Mouse (Mus musculus): ENCODE measurements around the gene Nelfe. TPM values are rescaled to one million over a fixed set of nuclear protein-coding genes. Genes with fewer than 3 reads are reported as not detected.

Gene Nelfe
- 10 to 100 TPM; 37.9 to 46.0 TPM for polyA plus RNA-seq (2017; shearing (Covaris generic))

DNA sequence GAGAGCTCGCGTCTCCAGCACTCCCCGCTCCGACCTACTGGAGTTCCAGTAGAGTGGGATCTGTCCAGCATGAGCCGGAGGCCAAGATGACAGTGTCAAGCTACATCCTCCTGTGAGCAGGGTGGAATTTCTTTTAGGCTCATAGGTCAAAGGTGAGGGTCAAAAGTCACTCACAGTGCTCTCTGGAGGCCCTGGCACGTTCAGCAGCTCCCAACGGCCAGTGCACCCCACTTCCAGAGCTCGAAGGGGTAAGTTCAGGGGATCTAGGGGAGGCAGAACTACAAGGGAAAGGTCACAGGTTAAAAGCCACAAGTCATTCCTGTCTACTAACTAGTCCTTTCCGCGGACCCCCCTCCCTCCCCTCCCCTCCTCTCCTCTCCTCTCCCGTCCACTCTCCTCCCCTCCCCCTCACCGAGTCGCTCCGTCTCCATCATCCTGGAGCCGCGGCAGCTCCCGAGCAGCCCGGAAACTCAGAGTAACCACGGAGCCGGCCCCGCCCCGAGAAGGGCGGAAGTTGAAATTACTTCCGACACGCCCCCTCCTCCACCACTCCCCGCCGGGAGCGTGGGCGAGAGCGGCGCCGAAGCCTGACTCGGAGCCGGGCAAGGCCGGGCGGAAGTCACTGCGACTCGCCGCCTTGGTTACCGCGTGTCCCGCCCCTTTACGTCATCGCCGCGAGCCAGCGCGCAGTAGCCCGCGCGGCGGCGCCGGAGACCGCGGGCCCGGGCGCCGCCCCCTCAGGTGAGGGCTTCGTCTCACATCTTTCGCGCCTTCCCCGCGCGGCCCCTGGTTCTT, at the start of gene Nelfe, which contains the start of gene Skiv2l:
Nelfe (plus strand) TSS at position 670 of the 795 bp plus-strand sequence.
Skiv2l (minus strand) TSS at position 489 of the 795 bp plus-strand sequence.

DNA sequence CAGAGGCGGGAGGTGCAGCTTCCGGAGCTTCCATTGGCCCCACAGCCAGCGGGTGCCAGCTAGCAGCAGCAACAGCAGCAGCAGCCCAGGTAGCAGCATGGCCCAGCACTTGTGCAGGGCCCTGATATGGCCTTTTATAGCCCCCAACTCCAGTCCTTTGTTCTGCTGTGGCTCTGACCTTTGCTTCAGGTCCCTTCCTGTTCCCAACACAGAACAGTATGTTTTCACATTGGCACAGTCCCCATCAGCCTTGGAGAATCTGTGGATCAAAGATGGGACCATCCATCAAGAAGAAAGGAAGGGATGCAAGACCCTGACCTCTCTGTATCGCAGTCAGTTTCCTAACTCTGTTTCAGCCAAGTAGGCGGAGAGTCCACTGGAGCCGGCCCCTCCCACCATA, 45.9 kb upstream of the Nelfe start, which contains the start of gene Cyp21a1:
Cyp21a1 (minus strand) TSS at position 261 of the 400 bp plus-strand sequence.

DNA sequence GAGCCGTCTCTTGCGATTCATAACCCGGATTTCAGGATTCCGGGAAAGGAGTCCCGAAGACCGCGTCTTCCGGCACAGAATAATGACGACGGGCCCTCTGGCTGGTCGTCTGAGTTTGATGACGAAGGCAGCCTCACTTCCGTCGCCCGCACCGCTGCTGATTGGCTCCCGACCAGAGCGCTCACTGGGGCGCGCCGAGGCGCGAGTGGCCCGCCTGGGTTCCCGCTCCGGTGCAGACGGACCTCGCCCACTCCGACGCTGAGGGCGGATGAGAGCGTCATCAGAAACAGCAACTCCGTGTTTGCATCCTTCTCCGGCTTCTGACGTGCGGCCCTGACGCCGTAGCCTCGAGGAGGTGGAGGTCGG, 13.4 kb upstream of the Nelfe start, which contains the start of the genes Stk19 and Dxo:
Stk19 (minus strand) TSS at position 90 of the 366 bp plus-strand sequence.
Dxo (plus strand) TSS at position 164 of the 366 bp plus-strand sequence.

DNA sequence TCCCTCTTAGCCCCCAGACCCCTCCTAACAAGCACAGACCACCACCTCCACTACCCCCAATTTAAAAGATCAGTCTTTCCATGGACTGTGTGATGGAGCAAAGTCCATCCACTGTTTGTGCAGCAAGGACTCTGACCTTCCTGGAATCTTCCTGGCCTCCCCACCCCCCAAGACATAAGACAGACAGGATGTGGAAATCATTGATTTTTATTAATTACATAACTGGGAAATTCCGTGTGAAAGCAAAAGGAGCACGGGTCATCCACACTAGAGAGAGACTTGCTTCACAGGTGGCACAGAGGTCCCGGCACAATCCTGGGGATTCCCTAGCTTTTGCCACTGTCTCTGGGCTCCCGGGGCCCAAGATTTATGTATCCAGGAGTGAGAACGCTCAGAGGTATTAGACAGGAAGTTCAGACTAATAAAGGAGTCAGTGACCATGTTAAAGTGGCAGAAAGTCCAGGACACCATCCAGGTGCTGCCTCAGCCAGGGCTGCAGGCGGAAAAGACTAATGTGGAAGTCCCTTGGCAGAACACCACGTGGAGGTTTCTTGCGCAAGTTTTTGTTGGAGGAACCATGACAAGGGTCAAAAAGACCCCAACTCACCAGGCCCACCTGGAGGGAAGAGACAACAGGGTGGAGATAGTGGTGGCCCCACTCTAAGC, 12.4 kb downstream of the Nelfe start, which contains the start of gene Cfb:
Cfb (minus strand) TSS at position 103 of the 666 bp plus-strand sequence.

DNA sequence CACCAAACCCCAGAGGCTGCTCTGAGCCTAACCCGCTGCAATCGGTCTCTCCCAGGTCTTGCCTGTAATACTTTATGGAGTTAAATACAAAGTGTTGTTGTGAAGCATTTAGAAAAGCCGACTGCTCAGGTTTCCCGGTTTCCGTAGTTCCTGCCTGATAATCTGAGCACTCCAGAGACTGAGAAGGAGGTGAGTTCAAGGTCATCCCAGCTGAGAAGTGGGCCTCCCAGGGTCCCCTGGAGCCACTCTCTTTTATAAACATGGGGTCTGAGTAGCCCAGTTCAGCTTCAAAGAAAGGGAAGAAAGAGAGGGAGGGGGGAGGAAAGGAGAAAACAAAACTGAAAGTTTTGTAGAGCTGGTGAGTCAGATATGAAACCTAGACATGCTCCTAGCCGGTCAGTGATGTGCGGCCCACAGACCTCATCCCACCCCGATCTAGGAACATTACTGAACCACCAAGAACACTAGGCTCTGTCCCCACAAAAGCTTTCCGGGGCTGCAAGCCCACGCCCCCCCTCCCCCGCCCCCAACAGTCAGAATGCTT, 29.2 kb downstream of the Nelfe start, which contains the start of gene Zbtb12:
Zbtb12 (plus strand) TSS at position 148 of the 544 bp plus-strand sequence.

DNA sequence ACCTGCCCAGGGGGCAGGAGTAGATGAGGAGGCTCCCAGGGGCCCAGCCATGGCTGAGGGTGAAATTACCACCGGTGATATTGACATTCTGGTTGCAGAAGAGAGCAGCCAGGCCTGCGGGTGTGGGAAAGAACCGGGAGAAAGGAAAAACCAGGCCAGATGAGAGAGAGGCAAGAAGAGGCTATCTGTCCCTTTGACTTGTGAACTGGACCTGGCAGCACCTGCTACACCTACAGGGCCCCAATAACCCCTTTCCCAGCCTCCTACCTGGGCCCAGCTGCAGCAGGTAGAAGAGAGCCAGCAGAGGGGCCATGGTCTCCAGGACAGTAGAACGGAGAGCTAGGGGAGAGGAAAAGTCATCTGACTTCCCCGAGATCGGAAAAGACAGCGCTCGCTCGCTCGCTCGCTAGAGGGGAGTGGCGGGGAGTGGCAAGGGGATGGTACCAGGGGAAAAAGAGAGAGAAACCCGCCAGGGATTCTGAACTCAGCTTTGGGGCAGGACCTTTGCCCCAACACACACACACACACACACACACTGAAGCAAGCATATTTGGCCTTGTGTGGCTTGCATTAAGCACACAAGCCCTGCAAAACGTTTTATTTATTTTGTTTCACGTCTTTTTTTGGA, 31.6 kb downstream of the Nelfe start, which contains the start of gene Gm20547:
Gm20547 (minus strand) TSS at position 360 of the 628 bp plus-strand sequence.

DNA sequence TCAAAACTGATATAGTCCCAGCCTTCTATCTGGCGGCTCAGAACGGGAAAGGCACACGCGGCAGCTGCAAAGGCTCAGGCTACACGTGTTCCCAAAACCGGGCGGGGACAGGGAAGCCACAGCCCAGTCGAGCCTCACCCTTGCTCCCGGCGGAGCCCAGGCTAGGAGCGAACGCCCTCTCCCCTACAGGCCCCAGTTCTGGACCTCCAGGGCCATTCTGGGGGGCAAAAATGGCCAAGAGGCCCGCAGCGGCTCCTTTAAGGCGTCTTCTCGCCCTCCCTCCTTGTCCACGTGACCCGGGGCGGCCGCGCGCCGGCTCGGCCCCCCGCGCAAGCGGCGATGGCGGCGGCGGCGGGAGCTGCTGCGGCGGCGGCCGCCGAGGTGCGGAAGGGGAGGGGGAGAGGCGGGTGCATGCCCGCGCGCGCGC, 48.0 kb downstream of the Nelfe start, which contains the start of the genes C2 and Ehmt2:
C2 (minus strand) TSS at position 106 of the 427 bp plus-strand sequence.
Ehmt2 (plus strand) TSS at position 310 of the 427 bp plus-strand sequence.

Other genes with a start within 250 kb of the Nelfe start
- gene Rnf5, start 246.7 kb upstream of the Nelfe start, polyA plus RNA-seq (2017; shearing (Covaris generic)), result 10 to 100 TPM; 80.3 to 84.2 TPM
- 10 to 100 TPM; 17.4 to 28.1 TPM for gene Agpat1, start 246.1 kb upstream of the Nelfe start, polyA plus RNA-seq (2017; shearing (Covaris generic))
- gene Egfl8, start 234.4 kb upstream of the Nelfe start, polyA plus RNA-seq (2017; shearing (Covaris generic)), result 1 to 10 TPM in 1 of 2 experiments, under 1 TPM in 1; 0.29 to 2.0 TPM
- gene Ppt2, start 221.9 kb upstream of the Nelfe start, polyA plus RNA-seq (2017; shearing (Covaris generic)), result 10 to 100 TPM; 16.0 to 19.4 TPM
- gene Prrt1, start 220.9 kb upstream of the Nelfe start, polyA plus RNA-seq (2017; shearing (Covaris generic)), result 1 to 10 TPM; 1.4 to 1.6 TPM
- 1 to 10 TPM; 3.3 to 6.0 TPM for gene Fkbpl, start 205.6 kb upstream of the Nelfe start, polyA plus RNA-seq (2017; shearing (Covaris generic))
- gene Atf6b, start 203.2 kb upstream of the Nelfe start, polyA plus RNA-seq (2017; shearing (Covaris generic)), result 10 to 100 TPM; 46.6 to 60.7 TPM
- under 1 TPM in 1 of 2 experiments, not detected in 1; 0.07 TPM for gene Tnxb, start 179.9 kb upstream of the Nelfe start, polyA plus RNA-seq (2017; shearing (Covaris generic))
- gene C4b, start 106.5 kb upstream of the Nelfe start, polyA plus RNA-seq (2017; shearing (Covaris generic)), result 1 to 10 TPM in 1 of 2 experiments, not detected in 1; 3.0 TPM
- gene Cyp21a1, start 45.8 kb upstream of the Nelfe start, polyA plus RNA-seq (2017; shearing (Covaris generic)), result not detected
- 10 to 100 TPM; 37.4 to 47.4 TPM for gene Stk19, start 13.4 kb upstream of the Nelfe start, polyA plus RNA-seq (2017; shearing (Covaris generic))
- gene Dxo, start 13.4 kb upstream of the Nelfe start, polyA plus RNA-seq (2017; shearing (Covaris generic)), result 10 to 100 TPM; 47.0 to 49.6 TPM
- gene Skiv2l, start 181 bp upstream of the Nelfe start, polyA plus RNA-seq (2017; shearing (Covaris generic)), result 100 to 1,000 TPM in 1 of 2 experiments, 10 to 100 TPM in 1; 81.8 to 107 TPM
- gene Cfb, start 12.1 kb downstream of the Nelfe start, polyA plus RNA-seq (2017; shearing (Covaris generic)), result 1 to 10 TPM; 1.8 to 8.9 TPM
- gene Zbtb12, start 29.1 kb downstream of the Nelfe start, polyA plus RNA-seq (2017; shearing (Covaris generic)), result under 1 TPM; 0.16 to 0.74 TPM
- gene Gm20547, start 31.7 kb downstream of the Nelfe start, polyA plus RNA-seq (2017; shearing (Covaris generic)), result not detected
- 1 to 10 TPM; 1.6 to 4.0 TPM for gene C2, start 47.9 kb downstream of the Nelfe start, polyA plus RNA-seq (2017; shearing (Covaris generic))
- gene Ehmt2, start 48.1 kb downstream of the Nelfe start, polyA plus RNA-seq (2017; shearing (Covaris generic)), result 10 to 100 TPM; 60.3 to 72.7 TPM
- not detected for gene Slc44a4, start 64.1 kb downstream of the Nelfe start, polyA plus RNA-seq (2017; shearing (Covaris generic))
- 10 to 100 TPM; 55.1 to 60.0 TPM for gene Neu1, start 80.9 kb downstream of the Nelfe start, polyA plus RNA-seq (2017; shearing (Covaris generic))
- gene Hspa1b, start 108.8 kb downstream of the Nelfe start, polyA plus RNA-seq (2017; shearing (Covaris generic)), result 10 to 100 TPM in 1 of 2 experiments, under 1 TPM in 1; 0.70 to 78.1 TPM
- gene Gm20481, start 119.5 kb downstream of the Nelfe start, polyA plus RNA-seq (2017; shearing (Covaris generic)), result 1 to 10 TPM in 1 of 2 experiments, not detected in 1; 2.5 TPM
- gene Hspa1a, start 121.8 kb downstream of the Nelfe start, polyA plus RNA-seq (2017; shearing (Covaris generic)), result 10 to 100 TPM in 1 of 2 experiments, not detected in 1; 18.3 TPM
- gene Hspa1l, start 122.3 kb downstream of the Nelfe start, polyA plus RNA-seq (2017; shearing (Covaris generic)), result under 1 TPM; 0.27 to 0.50 TPM
- gene Lsm2, start 131.5 kb downstream of the Nelfe start, polyA plus RNA-seq (2017; shearing (Covaris generic)), result 10 to 100 TPM; 79.0 to 93.1 TPM
- gene Vars, start 150.6 kb downstream of the Nelfe start, polyA plus RNA-seq (2017; shearing (Covaris generic)), result 100 to 1,000 TPM; 126 to 153 TPM
- under 1 TPM in 1 of 2 experiments, not detected in 1; 0.52 TPM for gene Vwa7, start 166.2 kb downstream of the Nelfe start, polyA plus RNA-seq (2017; shearing (Covaris generic))
- gene Sapcd1, start 177.6 kb downstream of the Nelfe start, polyA plus RNA-seq (2017; shearing (Covaris generic)), result under 1 TPM; 0.36 to 0.48 TPM
- 1 to 10 TPM in 1 of 2 experiments, under 1 TPM in 1; 0.87 to 2.6 TPM for gene Msh5, start 196.4 kb downstream of the Nelfe start, polyA plus RNA-seq (2017; shearing (Covaris generic))
- 100 to 1,000 TPM; 647 to 661 TPM for gene Clic1, start 199.6 kb downstream of the Nelfe start, polyA plus RNA-seq (2017; shearing (Covaris generic))
- 1 to 10 TPM in 1 of 2 experiments, under 1 TPM in 1; 0.83 to 2.7 TPM for gene Ddah2, start 208.6 kb downstream of the Nelfe start, polyA plus RNA-seq (2017; shearing (Covaris generic))
- gene Ly6g6c, start 215.0 kb downstream of the Nelfe start, polyA plus RNA-seq (2017; shearing (Covaris generic)), result not detected
- not detected for gene Mpig6b, start 215.8 kb downstream of the Nelfe start, polyA plus RNA-seq (2017; shearing (Covaris generic))
- under 1 TPM in 1 of 2 experiments, not detected in 1; 0.15 TPM for gene Ly6g6e, start 226.5 kb downstream of the Nelfe start, polyA plus RNA-seq (2017; shearing (Covaris generic))
- not detected for gene Ly6g6d, start 227.7 kb downstream of the Nelfe start, polyA plus RNA-seq (2017; shearing (Covaris generic))
- gene Ly6g6f, start 235.2 kb downstream of the Nelfe start, polyA plus RNA-seq (2017; shearing (Covaris generic)), result under 1 TPM in 1 of 2 experiments, not detected in 1; 0.26 TPM
- gene Abhd16a, start 238.9 kb downstream of the Nelfe start, polyA plus RNA-seq (2017; shearing (Covaris generic)), result 10 to 100 TPM; 59.7 to 60.5 TPM